Mouse (Mus musculus) ES-Bruce4 (cell line): ENCODE results near the gene Wfdc2. TPM values are rescaled to one million over a fixed set of nuclear protein-coding genes. Genes with fewer than 3 reads are reported as not detected.

Experiments
- H3K27ac ChIP-seq: 2 replicates; pipeline ENCODE4 v1.5.1; 2012; ENCODE audit warnings: low read length, inconsistent platforms; ENCODE audit not compliant: insufficient read depth
- H3K27me3 ChIP-seq: 2 replicates; pipeline ENCODE4 v1.6.1; 2012; ENCODE audit warnings: mild to moderate bottlenecking, low read length, inconsistent platforms; ENCODE audit not compliant: control insufficient read depth, poor library complexity, insufficient read depth, severe bottlenecking
- H3K36me3 ChIP-seq: 2 replicates; pipeline ENCODE4 v1.6.1; 2012; ENCODE audit warnings: inconsistent platforms, mild to moderate bottlenecking, low read length, moderate library complexity; ENCODE audit not compliant: control insufficient read depth, poor library complexity, insufficient read depth, severe bottlenecking
- H3K4me1 ChIP-seq: one replicate; pipeline ENCODE4 v1.8.1; 2011; ENCODE audit warnings: low read length; ENCODE audit not compliant: control insufficient read depth, insufficient read depth
- H3K4me3 ChIP-seq: 2 replicates; pipeline ENCODE4 v1.5.1; 2011; ENCODE audit warnings: low read depth, mild to moderate bottlenecking, low read length
- H3K9ac ChIP-seq: 2 replicates; pipeline ENCODE4 v1.6.1; 2012; ENCODE audit warnings: low read depth, mild to moderate bottlenecking, inconsistent platforms; ENCODE audit not compliant: poor library complexity, severe bottlenecking
- H3K9me3 ChIP-seq: replicated peaks from 2 replicates; pipeline ENCODE4 v1.6.1; 2012; ENCODE audit warnings: mild to moderate bottlenecking, low read length, inconsistent platforms; ENCODE audit not compliant: control insufficient read depth, poor library complexity, insufficient read depth, severe bottlenecking
- CTCF ChIP-seq: IDR thresholded peaks from one replicate; pipeline ENCODE4 v1.8.1; 2011; ENCODE audit warnings: low read depth, low read length
- EP300 ChIP-seq: IDR thresholded peaks from 2 replicates; pipeline ENCODE4 v1.6.1; 2011; ENCODE audit warnings: low read depth, low read length; ENCODE audit not compliant: insufficient read depth
- POLR2A ChIP-seq: IDR thresholded peaks from one replicate; pipeline ENCODE4 v1.8.1; 2011; ENCODE audit warnings: low read length; ENCODE audit not compliant: insufficient read depth
- polyA plus RNA-seq: library from polyadenylated mRNA; stranded (reverse); fragments of >200 nt; gene quantifications from 2 replicates; pipeline ENCODE4 v1.2.4, GENCODE M21; 2011; ENCODE audit warnings: low read depth; ENCODE audit not compliant: missing spikeins, insufficient read depth, insufficient read length

Wfdc2 gene
- 123 and 135 TPM in 2 replicates for polyA plus RNA-seq

DNA sequence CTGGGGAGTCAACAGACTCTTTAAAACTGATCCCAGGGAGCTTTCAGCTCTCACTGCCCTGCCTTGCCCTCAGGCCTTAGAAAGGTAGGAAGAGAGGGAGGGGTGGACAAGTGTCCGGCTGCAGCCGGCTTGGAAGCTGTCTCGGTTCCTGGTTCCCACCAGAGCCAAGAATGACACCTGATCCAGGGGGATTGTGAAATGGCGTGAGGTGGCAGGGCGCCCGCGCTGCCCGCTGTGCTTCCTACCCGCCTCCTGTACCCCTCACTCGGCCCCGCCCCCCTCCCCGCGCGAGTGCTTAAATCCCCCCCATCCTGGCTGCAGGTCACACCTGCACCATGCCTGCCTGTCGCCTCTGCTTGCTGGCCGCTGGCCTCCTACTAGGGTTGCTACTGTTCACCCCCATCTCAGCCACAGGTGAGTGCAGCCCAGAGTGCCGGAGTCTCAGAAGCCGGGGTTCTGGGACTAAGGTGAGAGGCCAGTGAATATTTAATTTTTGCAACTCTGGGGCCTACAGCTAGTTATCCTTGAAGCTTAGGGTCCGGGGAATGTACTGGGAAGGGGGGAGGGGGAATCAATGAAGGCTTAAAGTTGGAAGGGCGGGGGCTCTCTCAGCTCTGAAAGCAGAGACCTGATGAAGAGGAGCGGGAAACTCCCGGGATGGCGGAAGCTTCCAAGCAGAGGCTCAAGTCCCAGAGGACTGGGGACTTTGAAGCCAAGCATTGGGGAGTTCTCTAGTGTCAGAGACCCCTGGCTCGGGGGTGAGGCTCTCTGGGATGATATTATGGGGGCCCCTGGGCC lies at the start of gene Wfdc2:
Gene Wfdc2, plus strand, starts transcription at position 23 of the 798 bp plus-strand sequence.
- Histone ChIP-seq H3K4me3 (peak within 1 kb of the TSS; percentile 65), H3K4me1 (peaks cover 3% of the 10 kb centered on the region), H3K36me3 (peaks cover 13% of the 10 kb centered on the region), H3K27me3 (no peaks in the 10 kb centered on the region), H3K9me3 (peaks cover 7% of the 10 kb centered on the region; the same call in 1 of the 2 replicates), H3K27ac (peak within 1 kb of the TSS; percentile 70), H3K9ac (peak within 1 kb of the TSS; percentile 79)
- no peak for TF ChIP-seq POLR2A
- peak; percentile 91 for TF ChIP-seq EP300

DNA sequence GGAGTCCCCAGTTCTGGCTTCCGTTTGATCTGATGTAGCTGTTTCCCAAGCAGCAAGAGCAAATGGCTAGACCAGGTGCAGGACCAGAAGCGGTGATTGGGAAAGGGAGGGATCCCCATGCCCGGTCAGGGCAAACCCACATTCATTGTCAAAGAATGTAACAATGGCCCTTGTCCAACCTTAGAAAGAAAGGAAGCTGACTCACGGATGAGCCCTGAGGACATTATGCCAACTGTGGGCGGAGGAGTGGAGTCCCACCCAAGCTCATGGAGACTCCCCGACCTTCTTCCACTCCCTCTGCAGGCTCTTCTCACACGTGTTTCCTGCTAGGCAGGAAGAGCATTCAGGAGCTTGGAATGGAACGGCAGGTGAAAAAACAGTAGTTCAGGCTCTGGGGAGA lies 48.8 kb upstream of the Wfdc2 start:
- Histone ChIP-seq H3K36me3 (no peaks in the 10 kb centered on the region), H3K9me3 (no peaks in the 10 kb centered on the region), H3K9ac (no peak overlapping the region), H3K4me1 (peaks cover 4% of the 10 kb centered on the region), H3K27me3 (no peaks in the 10 kb centered on the region), H3K4me3 (no peak overlapping the region), H3K27ac (no peak overlapping the region)
- TF ChIP-seq EP300 (no peak), POLR2A (no peak), CTCF (no peak)

DNA sequence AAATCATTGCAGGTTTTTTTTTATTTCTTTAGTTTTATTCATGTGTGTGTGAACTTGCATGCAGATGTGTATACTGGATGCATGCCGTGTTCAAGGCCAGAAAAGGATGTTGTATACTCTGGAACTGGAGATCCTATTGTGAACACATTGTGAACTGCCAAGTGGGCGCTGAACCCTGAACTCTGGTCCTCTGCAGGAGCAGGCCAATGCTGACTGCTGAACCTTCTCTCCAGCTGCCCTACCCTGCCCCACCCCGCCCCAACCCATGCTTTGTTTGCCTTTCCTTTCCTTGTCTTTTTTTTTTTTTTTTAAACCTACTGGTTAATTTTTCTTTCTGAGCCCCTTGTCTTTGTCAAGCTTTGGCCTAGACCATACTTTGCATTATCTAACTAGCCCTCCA lies 47.3 kb upstream of the Wfdc2 start:
- Histone ChIP-seq H3K36me3 (no peaks in the 10 kb centered on the region), H3K4me3 (no peak overlapping the region), H3K9me3 (no peaks in the 10 kb centered on the region), H3K27ac (no peak overlapping the region), H3K27me3 (no peaks in the 10 kb centered on the region), H3K9ac (no peak overlapping the region), H3K4me1 (peaks cover 4% of the 10 kb centered on the region)
- TF ChIP-seq POLR2A (no peak), CTCF (no peak), EP300 (no peak)

DNA sequence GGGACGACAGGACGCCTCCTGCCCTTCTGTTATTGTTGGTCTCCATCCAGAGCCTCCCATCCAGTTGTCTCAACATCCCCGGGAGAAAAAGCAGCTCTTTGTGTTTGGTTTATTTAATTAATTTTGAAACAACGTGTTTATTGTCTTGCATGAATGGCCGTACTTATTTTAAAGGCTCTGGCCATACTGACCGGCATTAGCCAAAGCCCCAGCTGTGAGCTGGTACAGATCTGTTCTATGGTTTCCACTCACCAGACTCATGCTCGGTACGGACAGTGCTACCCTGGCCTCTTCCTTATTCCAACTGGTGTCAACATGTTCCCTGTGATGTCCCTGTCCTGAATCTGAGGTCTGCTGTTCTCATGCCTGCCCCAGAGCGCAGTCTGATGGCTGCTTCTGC lies 46.3 kb upstream of the Wfdc2 start:
- no peaks in the 10 kb centered on the region for H3K27me3 ChIP-seq
- H3K9me3 ChIP-seq = no peaks in the 10 kb centered on the region
- H3K9ac ChIP-seq = no peak overlapping the region
- no peaks in the 10 kb centered on the region for H3K36me3 ChIP-seq
- no peak overlapping the region for H3K4me3 ChIP-seq
- no peak overlapping the region for H3K27ac ChIP-seq
- TF ChIP-seq CTCF (no peak), EP300 (no peak), POLR2A (no peak)
- H3K4me1 ChIP-seq = peaks cover 5% of the 10 kb centered on the region

DNA sequence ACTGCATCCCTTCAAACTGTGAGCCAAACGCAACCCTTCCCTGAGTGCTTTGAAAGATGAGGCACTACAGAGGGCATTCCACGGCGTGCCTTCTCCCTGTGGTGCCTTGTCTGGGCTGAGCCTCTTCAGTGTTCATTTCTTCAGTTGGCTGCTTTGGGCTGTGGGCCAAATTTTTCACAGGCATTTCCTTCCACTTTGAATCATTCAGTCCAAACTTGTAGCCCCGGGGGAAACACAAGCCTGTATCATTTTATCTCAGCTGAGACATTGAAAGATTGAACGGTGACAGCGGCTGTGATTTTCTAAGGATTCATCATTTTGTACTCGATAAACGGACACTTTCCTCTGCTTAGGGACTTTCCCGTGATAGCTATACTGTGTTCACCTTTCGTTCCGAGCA lies 45.6 kb upstream of the Wfdc2 start:
- H3K4me3 ChIP-seq = no peak overlapping the region
- H3K9me3 ChIP-seq = no peaks in the 10 kb centered on the region
- H3K36me3 ChIP-seq = no peaks in the 10 kb centered on the region
- TF ChIP-seq POLR2A (no peak), CTCF (no peak), EP300 (no peak)
- H3K27ac ChIP-seq = no peak overlapping the region
- H3K4me1 ChIP-seq = peaks cover 7% of the 10 kb centered on the region
- no peak overlapping the region for H3K9ac ChIP-seq
- H3K27me3 ChIP-seq = no peaks in the 10 kb centered on the region

DNA sequence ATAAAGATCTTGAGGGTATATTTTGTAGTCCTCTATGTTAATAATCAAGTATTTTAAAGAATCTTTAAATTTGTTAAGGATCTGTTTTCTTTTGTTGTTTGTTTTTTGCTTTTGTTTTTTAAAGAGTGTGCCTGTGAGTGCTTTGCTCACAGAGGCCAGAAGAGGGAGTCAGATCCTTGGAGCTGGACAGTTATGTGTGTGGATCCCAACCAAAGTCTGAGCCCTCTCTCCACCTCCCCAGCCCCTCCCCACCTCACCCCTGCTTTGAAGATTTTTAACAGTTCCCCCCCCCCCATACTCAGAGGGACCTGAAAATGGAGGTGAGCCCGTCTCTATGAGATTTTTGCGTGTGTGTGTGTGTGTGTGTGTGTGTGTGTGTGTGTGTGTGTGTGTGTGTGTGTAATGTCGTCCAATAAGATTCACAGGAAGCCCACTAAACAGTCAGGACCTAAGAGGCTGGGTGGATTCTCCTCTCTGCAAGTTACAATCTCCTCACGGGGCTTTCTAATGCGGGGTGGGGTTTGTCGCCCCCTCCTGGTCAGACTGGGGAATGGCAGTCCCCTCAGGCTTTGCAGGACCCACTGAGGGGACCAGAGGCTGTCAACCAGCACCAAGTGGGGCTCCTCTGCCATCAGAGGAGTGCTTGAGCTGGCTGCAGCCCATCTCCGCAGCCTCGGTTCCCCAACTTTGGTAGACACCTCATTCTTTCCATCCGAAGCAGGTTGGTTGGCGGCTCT lies 44.6 kb upstream of the Wfdc2 start:
- Histone ChIP-seq H3K36me3 (no peaks in the 10 kb centered on the region), H3K9me3 (no peaks in the 10 kb centered on the region), H3K9ac (no peak overlapping the region), H3K27ac (no peak overlapping the region), H3K4me1 (peaks cover 8% of the 10 kb centered on the region), H3K27me3 (no peaks in the 10 kb centered on the region), H3K4me3 (no peak overlapping the region)
- no peak for TF ChIP-seq POLR2A
- no peak for TF ChIP-seq EP300
- TF ChIP-seq CTCF = peak; percentile 83
